Mouse (Mus musculus) lung, embryonic 16.5 days (tissue): ENCODE measurements around the gene Lims1. TPM values are rescaled to one million over a fixed set of nuclear protein-coding genes. Genes with fewer than 3 reads are reported as not detected.
A peak's percentile ranks its signal among the peaks of the same experiment; 100 is the strongest.

Source experiments
- ATAC-seq: fragments of 200-750 bp; cut with Nextera tagmentation; 2 replicates; pipeline ENCODE4 v1.8.0; 2017; ENCODE audit warnings: low read depth, mild to moderate bottlenecking, moderate library complexity
- H3K27ac ChIP-seq: fragments of 300-500 bp; sonication (generic); 2 replicates; pipeline ENCODE4 v1.5.1; 2014; ENCODE audit warnings: mild to moderate bottlenecking, control low read depth, low read length
- H3K27me3 ChIP-seq: fragments of 300-500 bp; sonication (generic); 2 replicates; pipeline ENCODE4 v1.6.1; 2014; ENCODE audit warnings: low read depth, low read length, mixed read lengths; ENCODE audit not compliant: control insufficient read depth, insufficient read depth
- H3K36me3 ChIP-seq: fragments of 300-500 bp; sonication (generic); 2 replicates; pipeline ENCODE4 v1.6.1; 2014; ENCODE audit warnings: low read length; ENCODE audit not compliant: control insufficient read depth, insufficient read depth
- H3K4me1 ChIP-seq: fragments of 300-500 bp; sonication (generic); replicated peaks from 2 replicates; pipeline ENCODE4 v1.6.1; 2014; ENCODE audit warnings: low read length, mixed read lengths; ENCODE audit not compliant: control insufficient read depth, insufficient read depth
- H3K4me2 ChIP-seq: fragments of 300-500 bp; sonication (generic); 2 replicates; pipeline ENCODE4 v1.6.1; 2014; ENCODE audit warnings: low read depth, low read length, control low read depth
- H3K4me3 ChIP-seq: fragments of 300-500 bp; sonication (generic); 2 replicates; pipeline ENCODE4 v1.5.1; 2014; ENCODE audit warnings: mild to moderate bottlenecking, low read length, control low read depth
- H3K9ac ChIP-seq: fragments of 300-500 bp; sonication (generic); 2 replicates; pipeline ENCODE4 v1.6.1; 2014; ENCODE audit warnings: low read length, control low read depth
- H3K9me3 ChIP-seq: fragments of 300-500 bp; sonication (generic); 2 replicates; pipeline ENCODE4 v1.6.1; 2016; ENCODE audit warnings: low read length; ENCODE audit not compliant: control insufficient read depth
- WGBS: fragments of 180-500 bp; shearing (Covaris S2); extraction: QIAGEN DNeasy Blood & Tissue Kit; methylation state at CpG from one replicate; pipeline ENCODE4 v1.1.7; 2014; 5-methylcytosine and 5-hydroxymethylcytosine counted together
- polyA plus RNA-seq: library from polyadenylated mRNA; unstranded; fragments of >200 nt; fragmentation: Nextera tagmentation; extraction: Ambion mirVana; gene quantifications from 2 replicates; pipeline ENCODE4 v1.2.1, GENCODE M21; 2015

Gene Lims1
- 231 and 237 TPM in 2 replicates for polyA plus RNA-seq

- ATAC-seq: peak; percentile 97
- under 1% methylated on average over 74 of the region's 86 CpGs for WGBS
- no peaks in the 10 kb centered on the region for H3K27me3 ChIP-seq
Measured at GRCm38 (mm10) chr10:58323028-58323991, at the start of gene Lims1. Lims1 (plus strand) TSS chr10:58323466.

DNA sequence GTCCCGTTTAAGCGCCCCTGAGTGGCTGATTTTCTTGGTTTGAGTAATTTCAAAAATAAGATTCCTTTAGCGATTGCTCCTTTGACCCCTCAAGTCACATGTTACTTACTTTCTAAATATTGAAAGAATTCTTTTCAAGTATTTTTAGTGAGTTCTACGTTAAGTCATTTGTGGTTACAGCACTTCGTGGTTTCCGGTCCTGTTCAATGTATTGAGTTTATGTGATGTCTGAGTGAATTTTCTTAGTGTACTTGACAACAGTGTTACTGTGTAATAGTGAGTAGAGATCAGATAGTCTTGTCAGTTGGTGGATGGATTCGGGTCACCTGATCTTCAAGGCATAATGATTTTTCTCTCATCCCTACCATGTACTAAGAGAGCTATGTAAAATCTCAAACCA, 41.0 kb upstream of the Lims1 start:
- Histone ChIP-seq H3K4me1 (no peaks in the 10 kb centered on the region), H3K27ac (no peak overlapping the region), H3K4me2 (no peak overlapping the region), H3K9me3 (no peaks in the 10 kb centered on the region), H3K4me3 (no peak overlapping the region), H3K27me3 (no peaks in the 10 kb centered on the region), H3K9ac (no peak overlapping the region), H3K36me3 (peaks cover 32% of the 10 kb centered on the region)
- ATAC-seq: no peak
- WGBS: 86% methylated on average over 7 of the region's 7 CpGs

More at GRCm38 (mm10) chr10:58323028-58323991, at the start of gene Lims1:
- H3K36me3 ChIP-seq: no peaks in the 10 kb centered on the region
- peak within 1 kb of the TSS; percentile 90 for H3K27ac ChIP-seq
- peaks cover 20% of the 10 kb centered on the region for H3K4me1 ChIP-seq
- peak within 1 kb of the TSS; percentile 90 for H3K4me3 ChIP-seq
- H3K9me3 ChIP-seq: no peaks in the 10 kb centered on the region
- H3K9ac ChIP-seq: peak within 1 kb of the TSS; percentile 94
- peak within 1 kb of the TSS; percentile 53 for H3K4me2 ChIP-seq

DNA sequence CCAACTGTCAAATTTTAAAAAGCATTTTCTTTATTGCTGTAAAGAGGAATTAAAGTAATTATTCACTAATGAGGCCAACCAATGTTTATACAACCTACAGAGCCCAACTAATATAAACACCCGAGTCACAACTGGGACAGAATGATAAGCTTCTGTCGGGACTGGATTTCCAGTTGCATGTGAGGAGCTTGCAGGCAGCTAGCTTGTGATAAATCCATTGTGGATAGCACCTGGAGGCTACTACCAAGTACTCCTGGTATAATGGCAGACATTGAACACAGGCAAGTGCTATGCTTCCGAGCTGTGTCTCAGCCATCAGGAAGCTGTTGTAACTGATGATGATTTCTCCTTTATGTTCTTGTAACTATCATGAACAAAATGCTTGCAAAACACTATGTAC, 32.5 kb upstream of the Lims1 start:
- Histone ChIP-seq H3K27me3 (no peaks in the 10 kb centered on the region), H3K36me3 (peaks cover 47% of the 10 kb centered on the region), H3K27ac (no peak overlapping the region), H3K9ac (no peak overlapping the region), H3K4me2 (no peak overlapping the region), H3K4me1 (no peaks in the 10 kb centered on the region), H3K9me3 (no peaks in the 10 kb centered on the region), H3K4me3 (no peak overlapping the region)
- WGBS: 46% methylated on average over 3 of the region's 3 CpGs
- no peak for ATAC-seq

DNA sequence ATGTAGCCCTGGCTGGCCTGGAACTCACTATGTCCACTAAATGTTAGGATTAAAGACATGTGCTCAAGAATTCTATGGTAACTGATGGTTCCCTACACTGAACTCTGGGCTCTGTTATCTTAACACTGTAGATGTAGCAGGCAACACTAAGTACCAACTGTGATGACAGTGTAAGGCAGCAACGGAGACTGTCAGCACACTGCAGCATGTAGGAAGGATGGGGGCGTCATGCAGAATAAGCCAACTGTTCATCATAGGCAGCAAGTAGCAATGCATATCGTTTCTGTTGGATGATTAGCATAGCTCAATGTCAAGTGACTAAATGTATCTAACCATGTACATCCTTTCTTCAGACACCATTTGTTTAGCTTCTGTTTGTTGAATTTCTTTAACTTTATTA, 29.0 kb upstream of the Lims1 start:
- WGBS: 90% methylated on average over 3 of the region's 3 CpGs
- H3K4me2 ChIP-seq: no peak overlapping the region
- no peaks in the 10 kb centered on the region for H3K9me3 ChIP-seq

GRCm38 (mm10) chr10:58295605-58296004, 27.7 kb upstream of the Lims1 start:
- 92% methylated on average over 3 of the region's 3 CpGs for WGBS
- Histone ChIP-seq H3K27me3 (no peaks in the 10 kb centered on the region), H3K36me3 (peaks cover 58% of the 10 kb centered on the region), H3K9ac (no peak overlapping the region), H3K4me1 (no peaks in the 10 kb centered on the region), H3K27ac (no peak overlapping the region), H3K4me2 (no peak overlapping the region), H3K9me3 (no peaks in the 10 kb centered on the region), H3K4me3 (no peak overlapping the region)
- no peak for ATAC-seq

More for the DNA sequence above, 29.0 kb upstream of the Lims1 start:
- no peak overlapping the region for H3K9ac ChIP-seq
- ATAC-seq: no peak
- H3K4me1 ChIP-seq: no peaks in the 10 kb centered on the region
- H3K4me3 ChIP-seq: no peak overlapping the region
- no peak overlapping the region for H3K27ac ChIP-seq
- H3K27me3 ChIP-seq: no peaks in the 10 kb centered on the region
- H3K36me3 ChIP-seq: peaks cover 60% of the 10 kb centered on the region

DNA sequence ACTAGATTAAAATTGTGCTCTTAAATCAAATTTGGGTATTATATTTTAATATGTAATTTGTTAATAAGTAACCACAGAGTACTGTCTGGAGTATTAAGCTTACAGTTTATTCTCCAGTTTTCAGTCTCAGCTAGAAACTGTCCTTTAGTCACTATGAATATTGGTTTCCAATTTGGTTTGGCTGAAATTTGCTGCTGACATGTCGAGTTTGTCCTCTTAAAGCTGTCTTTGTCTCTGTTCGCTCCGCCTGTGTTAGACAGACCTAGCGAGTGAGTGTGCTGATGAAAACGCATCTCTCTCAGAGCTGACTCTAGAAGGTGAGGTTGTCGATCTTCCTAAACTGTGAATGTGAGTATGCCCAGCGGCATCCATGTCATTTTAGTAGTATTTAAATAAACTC, 18.3 kb upstream of the Lims1 start:
- Histone ChIP-seq H3K4me1 (no peaks in the 10 kb centered on the region), H3K9ac (no peak overlapping the region), H3K4me2 (no peak overlapping the region), H3K27me3 (no peaks in the 10 kb centered on the region), H3K36me3 (peaks cover 11% of the 10 kb centered on the region), H3K4me3 (no peak overlapping the region), H3K27ac (no peak overlapping the region), H3K9me3 (no peaks in the 10 kb centered on the region)
- 92% methylated on average over 7 of the region's 7 CpGs for WGBS
- no peak for ATAC-seq

- ATAC-seq: no peak
- Histone ChIP-seq H3K9ac (no peak overlapping the region), H3K27me3 (no peaks in the 10 kb centered on the region), H3K27ac (no peak overlapping the region), H3K4me3 (no peak overlapping the region), H3K9me3 (no peaks in the 10 kb centered on the region), H3K4me2 (no peak overlapping the region), H3K36me3 (peaks cover 10% of the 10 kb centered on the region), H3K4me1 (no peaks in the 10 kb centered on the region)
- WGBS: 91% methylated on average over 3 of the region's 3 CpGs
Measured at GRCm38 (mm10) chr10:58306897-58307296, 16.4 kb upstream of the Lims1 start.

DNA sequence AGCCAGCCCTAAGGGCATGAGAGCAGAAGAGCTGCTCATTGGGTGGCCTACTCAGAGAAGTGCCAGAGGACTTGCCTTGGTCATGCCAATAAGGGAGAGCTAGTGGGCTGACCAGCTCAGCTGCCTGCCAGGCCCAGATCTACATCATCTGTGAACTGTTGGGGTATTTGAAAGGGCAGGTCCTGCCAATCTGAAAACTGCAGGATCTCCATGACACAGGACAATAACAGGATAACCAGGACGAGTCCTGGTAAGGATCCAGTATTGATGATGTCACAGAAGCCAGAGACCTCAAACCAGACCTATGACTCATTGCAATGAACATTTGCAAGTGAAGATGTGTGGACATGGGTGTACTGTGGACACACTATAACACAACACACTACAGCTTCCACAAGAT, 12.5 kb upstream of the Lims1 start:
- no peaks in the 10 kb centered on the region for H3K4me1 ChIP-seq
- no peak overlapping the region for H3K4me3 ChIP-seq
- no peak overlapping the region for H3K27ac ChIP-seq
- H3K27me3 ChIP-seq: no peaks in the 10 kb centered on the region
- ATAC-seq: no peak
- 80% methylated on average over 1 of the region's 1 CpGs for WGBS
- peaks cover 19% of the 10 kb centered on the region for H3K36me3 ChIP-seq
- H3K9ac ChIP-seq: no peak overlapping the region
- peaks cover 4% of the 10 kb centered on the region; the same call in 1 of the 2 replicates for H3K9me3 ChIP-seq
- H3K4me2 ChIP-seq: no peak overlapping the region

DNA sequence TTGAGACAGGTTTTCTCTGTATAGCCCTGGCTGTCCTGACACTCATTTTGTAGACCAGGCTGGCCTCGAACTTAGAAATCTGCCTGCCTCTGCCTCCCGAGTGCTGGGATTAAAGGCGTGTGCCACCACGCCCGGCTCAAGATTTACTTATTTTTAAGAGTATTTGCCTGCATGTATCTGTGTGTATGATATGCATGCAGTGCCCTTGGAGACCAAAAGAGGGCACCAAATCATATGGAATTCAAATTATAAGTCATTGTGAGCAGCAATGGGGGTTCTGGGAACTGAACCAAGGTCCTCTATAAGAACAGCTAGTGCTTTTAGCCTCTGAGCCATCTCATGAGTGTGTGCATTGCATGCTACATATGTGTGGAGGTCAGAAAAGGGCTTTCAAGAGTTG, 10.4 kb upstream of the Lims1 start:
- Histone ChIP-seq H3K27me3 (no peaks in the 10 kb centered on the region), H3K9ac (no peak overlapping the region), H3K4me1 (no peaks in the 10 kb centered on the region), H3K27ac (no peak overlapping the region), H3K9me3 (peaks cover 4% of the 10 kb centered on the region; the same call in 1 of the 2 replicates), H3K36me3 (peaks cover 17% of the 10 kb centered on the region), H3K4me3 (no peak overlapping the region), H3K4me2 (no peak overlapping the region)
- WGBS: 95% methylated on average over 5 of the region's 5 CpGs
- ATAC-seq: no peak
